Mouse (Mus musculus) duodenum, adult 2 months (tissue): ENCODE results near the gene Olfr837. TPM values are rescaled to one million over a fixed set of nuclear protein-coding genes. Genes with fewer than 3 reads are reported as not detected.

ENCODE experiments used
- polyA plus RNA-seq: library from polyadenylated mRNA; depleted of rRNA; stranded (reverse); fragments of >200 nt; gene quantifications from 2 replicates; pipeline ENCODE4 v1.2.3, GENCODE M21; 2012; ENCODE audit warnings: low replicate concordance; rRNA removed

Gene Olfr837
- not detected in 2 replicates for polyA plus RNA-seq

DNA sequence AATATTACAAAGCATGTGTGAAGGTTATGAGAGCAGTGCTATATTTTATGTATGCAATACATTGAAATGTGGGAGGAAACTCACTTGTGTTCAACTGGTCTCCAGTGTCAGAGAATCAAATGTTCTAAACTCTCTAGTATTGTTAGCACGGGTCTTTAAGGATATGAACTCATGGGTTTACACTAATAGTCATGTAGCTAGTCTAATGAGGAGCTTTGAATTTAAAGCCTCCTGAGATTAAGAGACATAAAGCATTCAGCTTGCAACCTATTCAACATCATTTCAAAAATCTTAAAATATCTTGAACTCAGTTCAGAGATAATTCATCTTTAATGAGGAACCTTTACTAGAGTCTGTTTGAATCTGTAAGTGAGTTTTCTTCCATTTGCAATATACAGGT is at the start of gene Olfr837:
Gene Olfr837, plus strand, starts transcription at position 301 of the 400 bp plus-strand sequence.

GRCm38 (mm10) chr9:19120082-19120481 is 16.0 kb upstream of the Olfr837 start, which contains the start of gene Olfr836:
Gene Olfr836 (plus strand): TSS chr9:19120382.

DNA sequence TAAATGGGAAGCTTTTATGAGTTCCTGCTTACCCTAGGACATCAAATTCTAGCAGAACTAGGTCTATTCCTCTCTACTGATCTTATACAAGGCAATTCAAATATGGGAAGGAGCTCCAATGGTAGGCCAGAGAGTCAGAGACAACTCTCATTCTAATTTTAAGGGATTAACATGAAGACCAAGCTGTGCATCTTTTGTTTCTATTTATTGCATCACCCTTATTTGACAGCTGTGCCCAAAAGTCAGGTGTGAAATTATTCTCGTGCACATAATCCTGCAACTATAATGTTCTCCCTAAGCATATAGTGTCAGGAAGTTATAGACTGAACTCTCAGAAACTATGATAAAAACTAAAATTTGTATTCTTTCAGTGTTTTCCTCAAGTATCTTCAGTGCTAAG is 41.1 kb downstream of the Olfr837 start, which contains the start of gene Olfr839-ps1:
Gene Olfr839-ps1, minus strand, starts transcription at position 101 of the 400 bp plus-strand sequence.

Other genes with a start within 250 kb of the Olfr837 start
- not detected in 2 replicates for gene Olfr832, start 199.2 kb upstream of the Olfr837 start, polyA plus RNA-seq
- gene Olfr834, start 148.3 kb upstream of the Olfr837 start, polyA plus RNA-seq, result not detected in 2 replicates
- gene Olfr835, start 103.6 kb upstream of the Olfr837 start, polyA plus RNA-seq, result not detected in 2 replicates
- not detected in 2 replicates for gene Olfr836, start 15.9 kb upstream of the Olfr837 start, polyA plus RNA-seq
- gene Olfr839-ps1, start 41.0 kb downstream of the Olfr837 start, polyA plus RNA-seq, result not detected in 2 replicates
- gene Olfr843, start 115.7 kb downstream of the Olfr837 start, polyA plus RNA-seq, result not detected in 2 replicates
- not detected in 2 replicates for gene Olfr844, start 180.0 kb downstream of the Olfr837 start, polyA plus RNA-seq
- gene Olfr845, start 200.1 kb downstream of the Olfr837 start, polyA plus RNA-seq, result not detected in 2 replicates
- not detected in 2 replicates for gene Olfr846, start 227.7 kb downstream of the Olfr837 start, polyA plus RNA-seq
- not detected in 2 replicates for gene Olfr847, start 242.4 kb downstream of the Olfr837 start, polyA plus RNA-seq